Mouse (Mus musculus): ENCODE measurements around the gene Abhd6. TPM values are rescaled to one million over a fixed set of nuclear protein-coding genes. Genes with fewer than 3 reads are reported as not detected.

Gene Abhd6
- polyA plus RNA-seq, 1 experiment from 2014 or later: 91.7 TPM

DNA sequence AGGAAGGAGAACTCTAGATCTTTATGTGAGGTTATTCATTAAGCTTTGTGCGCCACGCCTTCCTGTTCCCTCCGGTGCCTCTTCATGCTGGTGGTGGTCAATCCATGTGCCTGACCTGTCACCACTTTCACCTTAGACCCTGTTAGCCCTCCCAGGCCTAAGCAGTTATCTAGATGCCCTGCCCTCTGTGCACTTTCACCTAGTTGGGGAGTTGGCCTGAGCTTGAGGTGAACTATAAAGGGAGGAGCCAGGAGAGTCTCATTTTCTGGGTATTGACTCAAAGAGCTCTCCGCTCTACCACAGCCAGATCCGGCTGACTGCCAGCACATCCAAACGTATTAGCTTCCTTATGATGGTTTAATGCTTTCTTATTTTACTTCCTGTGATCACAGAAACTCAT lies 13.6 kb downstream of the Abhd6 start:
- WGBS: 66% methylated on average over 6 of the region's 6 CpGs
- no peak overlapping the region for H3K4me3 ChIP-seq (ENCODE audit: low read depth, low read length)
- H3K36me3 ChIP-seq (ENCODE audit: control insufficient read depth, insufficient read depth, low read length): no peaks in the 10 kb centered on the region
- H3K27ac ChIP-seq (replicated peaks): peak overlapping the region; percentile 84
- H3K9ac ChIP-seq (ENCODE audit: low read length): no peak overlapping the region
- H3K4me1 ChIP-seq (replicated peaks; ENCODE audit: control insufficient read depth, insufficient read depth): 0 out of 2 replicates have a peak, but pooled peaks cover 2% of the 10 kb centered on the region
- ATAC-seq (ENCODE audit: low FRiP score, low TSS enrichment) (peak; percentile 95), DNase-seq (ENCODE audit: low spot score) (peak; percentile 76)
- 0 out of 2 replicates have a peak overlapping the region, but pooled peaks have one; percentile 5 for H3K4me2 ChIP-seq (replicated peaks; ENCODE audit: low read depth)
- no peaks in the 10 kb centered on the region for H3K27me3 ChIP-seq (ENCODE audit: control insufficient read depth, insufficient read depth, low read length)
- no peaks in the 10 kb centered on the region for H3K9me3 ChIP-seq (ENCODE audit: control insufficient read depth, low read length)
- TF ChIP-seq CTCF (IDR thresholded peaks at IDR 0.05; ENCODE audit: low read depth): no peak
- TF ChIP-seq EP300 (optimal IDR thresholded peaks at IDR 0.05): no peak

DNA sequence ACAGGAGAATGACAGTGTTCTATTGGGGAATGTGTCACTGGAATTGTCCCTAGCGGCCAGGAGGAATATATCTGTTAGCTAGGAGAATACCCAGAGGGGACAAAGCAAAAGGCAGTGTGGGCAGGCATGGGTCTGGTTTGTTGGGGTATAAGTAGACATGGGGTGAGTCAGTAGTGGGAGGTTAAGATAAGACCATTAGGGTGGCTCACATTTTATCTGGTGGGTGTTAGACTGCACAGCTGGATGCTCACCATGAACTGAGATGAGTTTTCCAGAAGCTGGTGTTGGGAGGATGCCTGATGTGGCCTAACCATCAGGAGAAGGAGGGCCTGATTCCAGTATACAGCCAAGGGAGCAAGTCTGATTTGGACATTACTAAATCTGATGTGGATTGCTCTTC lies 14.2 kb downstream of the Abhd6 start:
- H3K4me1 ChIP-seq (replicated peaks; ENCODE audit: control insufficient read depth, insufficient read depth): 0 out of 2 replicates have a peak, but pooled peaks cover 2% of the 10 kb centered on the region
- DNase-seq (ENCODE audit: low spot score) (no peak), ATAC-seq (ENCODE audit: low FRiP score, low TSS enrichment) (peak; percentile 43; the same call in 1 of the 2 replicates)
- no peaks in the 10 kb centered on the region for H3K27me3 ChIP-seq (ENCODE audit: control insufficient read depth, insufficient read depth, low read length)
- no peaks in the 10 kb centered on the region for H3K36me3 ChIP-seq (ENCODE audit: control insufficient read depth, insufficient read depth, low read length)
- H3K4me2 ChIP-seq (replicated peaks; ENCODE audit: low read depth): no peak overlapping the region
- H3K27ac ChIP-seq (replicated peaks): peak overlapping the region; percentile 84
- no peak overlapping the region for H3K4me3 ChIP-seq (ENCODE audit: low read depth, low read length)
- no peaks in the 10 kb centered on the region for H3K9me3 ChIP-seq (ENCODE audit: control insufficient read depth, low read length)
- no peak overlapping the region for H3K9ac ChIP-seq (ENCODE audit: low read length)
- 80% methylated on average over 1 of the region's 1 CpGs for WGBS
- TF ChIP-seq EP300 (optimal IDR thresholded peaks at IDR 0.05) (no peak), CTCF (IDR thresholded peaks at IDR 0.05; ENCODE audit: low read depth) (no peak)

DNA sequence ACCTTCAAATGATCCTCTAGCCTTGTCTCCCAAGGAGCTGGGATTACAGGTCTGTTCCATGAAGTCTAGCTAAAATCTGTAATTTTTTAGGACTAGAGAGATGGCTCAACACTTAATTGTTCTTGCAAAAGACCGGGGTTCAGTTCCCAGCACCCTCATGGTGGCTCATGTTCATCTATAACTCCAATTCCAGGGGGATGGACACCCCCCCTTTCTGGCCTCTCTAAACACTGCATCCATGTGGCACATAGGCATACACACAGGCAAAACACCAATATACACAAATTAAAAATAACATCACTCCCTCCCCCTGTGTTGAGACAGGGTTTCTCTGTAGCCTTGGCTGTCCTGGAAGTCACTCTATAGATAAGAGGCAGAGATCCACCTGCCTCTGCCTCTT lies 17.3 kb downstream of the Abhd6 start:
- ATAC-seq (ENCODE audit: low FRiP score, low TSS enrichment): no peak
- H3K4me1 ChIP-seq (replicated peaks; ENCODE audit: control insufficient read depth, insufficient read depth): 0 out of 2 replicates have a peak, but pooled peaks cover 2% of the 10 kb centered on the region

GRCm38 (mm10) chr14:8020546-8020945 lies 17.8 kb downstream of the Abhd6 start:
- Histone ChIP-seq H3K9me3 (ENCODE audit: control insufficient read depth, low read length) (no peaks in the 10 kb centered on the region), H3K36me3 (ENCODE audit: control insufficient read depth, insufficient read depth, low read length) (no peaks in the 10 kb centered on the region), H3K4me2 (replicated peaks; ENCODE audit: low read depth) (no peak overlapping the region), H3K4me3 (ENCODE audit: low read depth, low read length) (no peak overlapping the region), H3K27ac (replicated peaks) (no peak overlapping the region), H3K9ac (ENCODE audit: low read length) (no peak overlapping the region), H3K4me1 (replicated peaks; ENCODE audit: control insufficient read depth, insufficient read depth) (0 out of 2 replicates have a peak, but pooled peaks cover 2% of the 10 kb centered on the region), H3K27me3 (ENCODE audit: control insufficient read depth, insufficient read depth, low read length) (no peaks in the 10 kb centered on the region)
- TF ChIP-seq EP300 (optimal IDR thresholded peaks at IDR 0.05): no peak
- no peak for TF ChIP-seq CTCF (IDR thresholded peaks at IDR 0.05; ENCODE audit: low read depth)
- DNase-seq (ENCODE audit: low spot score) (no peak), ATAC-seq (ENCODE audit: low FRiP score, low TSS enrichment) (no peak)
- 79% methylated on average over 7 of the region's 7 CpGs for WGBS

More for the DNA sequence above, 17.3 kb downstream of the Abhd6 start:
- Histone ChIP-seq H3K36me3 (ENCODE audit: control insufficient read depth, insufficient read depth, low read length) (no peaks in the 10 kb centered on the region), H3K9me3 (ENCODE audit: control insufficient read depth, low read length) (no peaks in the 10 kb centered on the region), H3K27me3 (ENCODE audit: control insufficient read depth, insufficient read depth, low read length) (no peaks in the 10 kb centered on the region), H3K27ac (replicated peaks) (no peak overlapping the region), H3K4me2 (replicated peaks; ENCODE audit: low read depth) (no peak overlapping the region), H3K9ac (ENCODE audit: low read length) (no peak overlapping the region), H3K4me3 (ENCODE audit: low read depth, low read length) (no peak overlapping the region)
- TF ChIP-seq EP300 (optimal IDR thresholded peaks at IDR 0.05): no peak
- no peak for TF ChIP-seq CTCF (IDR thresholded peaks at IDR 0.05; ENCODE audit: low read depth)
- WGBS: 100% methylated on average over 1 of the region's 1 CpGs
- no peak for DNase-seq (ENCODE audit: low spot score)

- ATAC-seq (ENCODE audit: low FRiP score, low TSS enrichment) (no peak), DNase-seq (ENCODE audit: low spot score) (no peak)
- Histone ChIP-seq H3K27me3 (ENCODE audit: control insufficient read depth, insufficient read depth, low read length) (no peaks in the 10 kb centered on the region), H3K4me3 (ENCODE audit: low read depth, low read length) (no peak overlapping the region), H3K9ac (ENCODE audit: low read length) (no peak overlapping the region), H3K4me2 (replicated peaks; ENCODE audit: low read depth) (no peak overlapping the region), H3K9me3 (ENCODE audit: control insufficient read depth, low read length) (no peaks in the 10 kb centered on the region), H3K27ac (replicated peaks) (no peak overlapping the region), H3K4me1 (replicated peaks; ENCODE audit: control insufficient read depth, insufficient read depth) (no peaks in the 10 kb centered on the region), H3K36me3 (ENCODE audit: control insufficient read depth, insufficient read depth, low read length) (no peaks in the 10 kb centered on the region)
- TF ChIP-seq CTCF (IDR thresholded peaks at IDR 0.05; ENCODE audit: low read depth) (no peak), EP300 (optimal IDR thresholded peaks at IDR 0.05) (no peak)
- 39% methylated on average over 6 of the region's 6 CpGs for WGBS
Measured at GRCm38 (mm10) chr14:8024469-8024868, 21.8 kb downstream of the Abhd6 start.

GRCm38 (mm10) chr14:8024936-8025335 lies 22.2 kb downstream of the Abhd6 start:
- no peak overlapping the region for H3K4me3 ChIP-seq (ENCODE audit: low read depth, low read length)
- no peak overlapping the region for H3K9ac ChIP-seq (ENCODE audit: low read length)
- no peaks in the 10 kb centered on the region for H3K27me3 ChIP-seq (ENCODE audit: control insufficient read depth, insufficient read depth, low read length)
- H3K36me3 ChIP-seq (ENCODE audit: control insufficient read depth, insufficient read depth, low read length): no peaks in the 10 kb centered on the region
- no peaks in the 10 kb centered on the region for H3K4me1 ChIP-seq (replicated peaks; ENCODE audit: control insufficient read depth, insufficient read depth)
- no peak for TF ChIP-seq CTCF (IDR thresholded peaks at IDR 0.05; ENCODE audit: low read depth)
- TF ChIP-seq EP300 (optimal IDR thresholded peaks at IDR 0.05): no peak
- no peak overlapping the region for H3K4me2 ChIP-seq (replicated peaks; ENCODE audit: low read depth)
- no peaks in the 10 kb centered on the region for H3K9me3 ChIP-seq (ENCODE audit: control insufficient read depth, low read length)
- ATAC-seq (ENCODE audit: low FRiP score, low TSS enrichment): no peak
- no peak overlapping the region for H3K27ac ChIP-seq (replicated peaks)
- 93% methylated on average over 10 of the region's 10 CpGs for WGBS
- no peak for DNase-seq (ENCODE audit: low spot score)
